Mouse (Mus musculus) embryo, embryonic 10.5 days (tissue): ENCODE data around the gene Rps17.
A peak's percentile ranks its signal among the peaks of the same experiment; 100 is the strongest.

Experiments
- DNase-seq: peaks from one replicate; pipeline ENCODE4 v3.0.0-alpha.2; 2015; ENCODE audit warnings: low spot score

The Rps17 gene

GRCm38 (mm10) chr7:81344544-81345446 lies at the start of gene Rps17:
TSS of gene Rps17 (minus strand) at chr7:81345254.
- DNase-seq: peak; percentile 95

DNA sequence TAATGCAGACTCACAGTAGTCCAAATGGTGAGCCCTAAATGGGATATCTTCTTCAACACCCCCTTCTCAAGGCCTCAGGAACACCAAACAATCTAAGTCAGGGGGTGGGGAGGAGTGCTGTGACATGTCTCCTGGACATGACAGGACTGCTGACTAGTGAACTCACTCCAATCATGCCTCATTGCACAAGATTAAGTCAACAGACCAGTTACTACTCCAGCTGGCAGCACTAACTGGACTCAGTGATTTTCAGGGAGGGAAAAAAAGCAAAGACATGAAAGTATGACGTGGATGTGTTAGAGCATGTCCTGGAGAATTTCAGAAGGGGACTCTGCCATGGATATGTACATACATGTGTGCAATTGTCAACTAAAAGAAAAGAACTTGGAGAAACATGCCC lies 34.3 kb upstream of the Rps17 start:
- no peak for DNase-seq

- peak; percentile 71 for DNase-seq
Observed at GRCm38 (mm10) chr7:81372337-81372920, 27.4 kb upstream of the Rps17 start.

DNA sequence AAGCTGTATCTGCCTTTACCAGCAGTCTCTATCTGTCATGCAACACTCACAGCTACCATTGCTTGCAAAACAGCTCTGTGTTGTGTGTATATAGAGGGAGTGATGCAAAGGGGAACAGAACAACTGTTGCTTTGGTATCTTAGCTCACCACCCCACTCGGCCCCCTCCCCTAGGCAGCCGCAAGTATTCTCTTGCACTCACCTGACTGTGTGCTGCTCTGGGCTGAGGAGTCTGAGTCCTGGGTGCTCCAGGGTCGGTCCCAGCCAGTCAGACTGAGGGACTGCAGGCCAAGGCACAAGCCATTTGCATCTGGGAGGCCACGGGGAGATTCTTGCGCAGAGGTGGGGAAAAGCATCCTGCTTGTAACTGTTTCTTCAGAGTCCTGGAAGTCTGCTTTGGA lies 26.8 kb upstream of the Rps17 start:
- no peak for DNase-seq

GRCm38 (mm10) chr7:81369724-81370123 lies 24.7 kb upstream of the Rps17 start:
- DNase-seq: no peak

DNA sequence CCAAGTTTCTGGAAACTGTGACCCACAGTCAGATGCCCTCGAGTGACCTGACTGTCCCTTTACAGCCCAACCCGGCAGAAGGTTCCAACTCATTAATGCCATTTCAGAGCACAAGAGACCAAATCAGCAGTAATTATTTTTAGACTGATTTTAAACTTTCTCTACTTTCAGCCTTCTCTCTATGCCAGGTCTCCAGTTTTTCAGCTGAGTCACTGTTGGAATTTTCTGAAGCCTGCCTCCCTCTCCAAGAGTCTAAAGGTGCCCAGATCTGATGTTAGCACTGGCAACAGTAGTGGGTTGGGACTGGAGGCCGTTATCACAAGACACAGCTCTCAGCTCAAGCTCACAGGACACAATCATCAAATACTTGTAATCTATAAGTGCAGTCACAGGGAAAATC lies 22.9 kb upstream of the Rps17 start:
- DNase-seq: no peak

DNA sequence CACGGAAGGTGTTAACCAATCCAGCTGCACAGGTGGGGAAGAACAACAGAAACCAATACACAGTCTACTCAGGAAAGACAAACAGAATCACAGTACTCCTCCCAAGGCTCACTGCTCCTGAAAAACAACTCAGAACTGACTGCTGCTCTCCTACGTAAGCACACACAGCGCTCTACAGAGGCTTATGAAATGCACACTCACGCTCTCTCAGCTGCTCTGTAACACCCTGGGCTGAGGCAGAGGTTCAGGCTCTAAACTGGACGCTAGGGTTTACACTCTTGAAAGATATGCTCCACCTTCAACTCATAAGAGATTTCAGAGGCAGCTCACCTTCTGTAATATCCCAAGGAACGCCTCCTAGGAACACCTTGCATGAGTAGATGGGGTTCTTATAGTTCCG lies 11.9 kb upstream of the Rps17 start:
- DNase-seq: no peak

GRCm38 (mm10) chr7:81356360-81356759 lies 11.3 kb upstream of the Rps17 start:
- no peak for DNase-seq

DNA sequence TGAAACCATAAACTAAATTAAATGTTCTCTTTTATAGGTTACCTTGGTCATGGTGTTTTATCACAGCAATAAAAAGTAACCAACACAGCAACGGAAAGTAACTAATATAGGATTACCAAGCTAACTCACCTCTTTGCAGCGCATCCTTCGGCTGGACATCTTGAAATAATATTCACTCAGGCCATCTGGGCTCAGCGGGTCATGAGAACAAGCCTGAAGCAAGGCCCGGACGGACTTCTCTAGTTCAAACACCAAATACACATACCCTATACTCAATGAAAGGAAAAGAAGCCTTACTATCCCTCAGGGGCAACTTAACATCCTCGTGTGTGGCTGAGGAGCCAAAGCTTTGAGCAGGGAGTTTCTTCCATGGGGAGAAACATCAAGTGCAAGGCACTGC lies 10.7 kb upstream of the Rps17 start:
- DNase-seq: no peak

DNA sequence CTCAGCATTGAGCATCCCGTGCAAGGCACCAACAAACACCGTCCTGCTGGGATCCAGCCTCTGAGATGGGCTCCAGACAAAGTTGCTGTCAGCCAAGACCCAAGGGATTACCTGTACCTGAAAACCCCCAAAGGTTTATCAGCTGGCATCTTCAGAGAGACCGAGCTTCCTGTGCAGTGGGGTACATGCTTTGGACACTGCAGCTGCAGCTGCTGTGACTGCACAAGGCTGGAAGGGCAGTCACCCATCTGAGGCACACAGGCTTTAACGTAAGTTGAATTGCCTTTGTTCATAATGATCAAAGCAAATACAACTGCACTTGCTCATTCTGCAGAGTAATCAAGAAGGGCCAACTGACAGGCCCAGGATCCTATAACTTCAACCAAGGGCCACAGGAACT lies 6.8 kb upstream of the Rps17 start:
- DNase-seq: no peak

- DNase-seq: no peak
Observed at GRCm38 (mm10) chr7:81348206-81348605, 3.2 kb upstream of the Rps17 start.

DNA sequence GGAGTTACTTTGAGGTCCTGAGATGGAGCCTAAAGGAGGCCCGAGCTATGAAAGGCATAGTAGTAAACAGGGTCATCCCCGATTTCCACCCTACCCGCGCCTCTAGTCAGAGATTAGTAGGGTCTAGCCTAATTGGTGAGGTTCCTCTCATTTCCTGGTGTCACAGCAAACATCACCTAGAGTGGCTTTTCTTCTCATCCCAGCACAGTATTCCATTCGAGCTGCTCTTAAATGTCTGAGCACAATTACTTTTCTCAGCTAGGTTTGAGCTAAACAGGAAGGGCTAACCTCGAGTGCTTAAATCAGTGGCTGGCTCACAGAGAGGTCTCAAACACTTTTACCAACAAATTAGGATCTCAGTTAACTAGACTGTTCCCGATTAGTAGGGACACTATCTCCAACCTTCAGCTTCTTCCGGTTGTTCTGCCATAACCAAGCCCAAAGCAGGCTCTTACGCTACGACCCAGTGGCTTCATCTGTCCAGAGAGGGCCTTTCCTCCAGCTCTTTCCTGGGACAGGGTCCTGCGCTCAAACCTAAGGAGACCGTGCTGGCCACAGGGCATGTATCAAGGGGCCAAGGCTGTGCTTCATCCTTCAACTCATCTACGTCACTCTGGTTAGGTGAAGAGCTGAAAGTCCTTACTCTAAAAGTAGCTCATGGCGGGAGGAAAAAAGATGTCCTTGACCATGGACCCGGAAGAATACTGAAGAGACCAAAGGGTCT lies 555 bp upstream of the Rps17 start:
- DNase-seq: no peak

- DNase-seq: no peak
Observed at GRCm38 (mm10) chr7:81343831-81344230, 1.2 kb downstream of the Rps17 start.

DNA sequence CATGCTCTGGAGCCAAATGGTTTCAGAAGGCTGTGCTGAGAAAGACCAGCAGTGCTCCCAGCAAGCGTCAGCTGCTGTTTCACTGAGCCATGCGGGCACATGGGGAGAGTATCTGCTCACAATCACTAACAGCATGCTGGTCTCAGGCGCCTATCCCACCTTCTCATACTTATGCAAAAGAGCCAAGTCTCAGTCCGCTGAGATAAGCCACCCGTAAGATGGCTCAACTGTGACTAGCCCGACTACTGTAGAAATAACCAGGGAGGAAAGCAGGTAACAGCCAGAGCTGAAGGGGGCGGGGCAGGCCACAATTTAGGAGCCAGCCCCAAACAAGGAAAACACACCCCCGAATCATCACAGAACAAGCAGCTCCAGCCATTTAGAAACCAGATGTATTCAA lies 1.7 kb downstream of the Rps17 start:
- DNase-seq: no peak

GRCm38 (mm10) chr7:81342356-81343094 lies 2.5 kb downstream of the Rps17 start:
- DNase-seq: no peak

DNA sequence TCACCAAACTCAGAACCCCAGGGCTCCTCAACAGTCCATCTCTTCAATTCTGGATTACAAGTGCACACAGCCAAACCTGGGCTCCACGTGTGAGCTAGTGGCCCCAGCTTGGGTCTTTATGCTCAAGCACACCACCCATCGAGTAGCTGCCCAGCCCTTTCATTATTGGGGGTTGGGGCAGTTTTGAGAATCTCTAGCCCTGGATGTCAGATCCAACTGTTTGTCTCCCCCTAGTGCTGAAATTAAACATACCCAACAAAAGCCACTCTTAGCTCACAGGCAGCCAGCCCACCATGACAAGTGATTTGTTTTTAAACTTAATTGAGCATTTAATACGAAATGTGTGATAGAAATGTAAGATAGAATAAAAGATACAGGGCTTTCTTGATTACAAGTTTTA lies 3.5 kb downstream of the Rps17 start:
- peak; percentile 59 for DNase-seq

DNA sequence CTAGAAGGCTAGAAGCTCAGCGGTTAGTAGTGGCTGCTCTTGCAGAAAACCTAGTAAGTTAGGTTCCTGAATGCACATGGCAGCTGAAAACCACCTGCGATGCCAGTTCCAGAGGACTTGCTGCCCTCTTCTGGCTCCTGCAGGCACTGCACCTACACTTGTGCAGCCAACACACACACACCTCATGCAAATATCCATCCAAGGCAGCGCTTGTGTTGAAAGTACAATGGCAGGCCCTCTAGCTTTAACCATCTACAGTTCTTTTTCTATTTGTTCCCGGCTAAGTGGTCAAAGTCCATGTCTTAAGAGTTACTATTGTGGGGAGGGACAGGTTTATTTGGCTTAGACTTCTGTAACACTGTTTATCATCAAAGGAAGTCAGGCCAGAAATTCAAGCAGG lies 5.3 kb downstream of the Rps17 start:
- peak; percentile 77 for DNase-seq

DNA sequence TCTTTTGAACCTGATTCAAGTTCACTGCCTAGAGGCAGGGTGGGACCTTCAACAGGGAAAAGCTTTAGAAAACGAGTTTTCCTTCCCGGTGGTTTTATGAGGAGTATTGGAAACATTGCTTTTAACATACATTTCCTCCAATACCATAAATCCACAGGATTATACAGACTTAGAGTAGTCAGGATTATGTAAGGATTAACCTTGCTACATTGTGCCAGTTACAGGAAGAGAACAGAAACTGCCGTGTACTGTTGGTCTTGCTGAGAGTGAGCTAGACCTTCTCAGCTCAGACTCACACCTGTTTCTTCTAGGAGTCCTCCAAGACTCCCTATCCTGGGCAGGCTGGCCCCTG lies 6.6 kb downstream of the Rps17 start:
- no peak for DNase-seq

DNA sequence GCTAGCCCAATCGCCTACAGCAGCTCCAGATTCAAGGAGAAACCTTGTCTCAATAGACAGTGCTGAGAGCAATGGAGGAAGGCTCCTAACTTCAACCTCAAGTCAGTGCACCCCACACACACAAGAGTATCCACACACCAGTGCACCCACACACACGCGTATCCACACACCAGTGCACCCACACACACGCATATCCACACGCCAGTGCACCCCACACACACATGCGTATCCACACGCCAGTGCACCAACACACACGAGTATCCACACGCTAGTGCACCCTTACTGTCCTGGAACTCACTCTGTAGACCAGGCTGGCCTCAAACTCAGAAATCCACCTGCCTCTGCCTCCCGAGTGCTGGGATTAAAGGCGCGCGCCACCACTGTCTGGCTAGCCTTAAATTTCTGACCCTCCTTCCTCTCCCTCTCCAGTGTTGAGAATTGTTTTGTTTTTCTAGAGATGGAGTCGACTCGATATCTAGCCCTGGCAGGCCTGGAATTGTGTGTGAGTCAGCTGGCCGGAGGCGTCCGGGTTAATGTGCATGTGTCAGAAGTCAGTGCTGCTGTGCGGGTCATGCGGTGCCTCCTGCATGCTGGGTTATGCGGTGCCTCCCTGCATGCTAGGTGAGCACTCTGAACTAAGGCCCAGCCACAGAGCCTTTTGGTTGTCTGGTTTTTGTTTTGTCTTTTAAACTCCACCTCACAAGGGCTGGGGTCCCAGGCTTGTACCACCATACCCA lies 7.1 kb downstream of the Rps17 start:
- no peak for DNase-seq

DNA sequence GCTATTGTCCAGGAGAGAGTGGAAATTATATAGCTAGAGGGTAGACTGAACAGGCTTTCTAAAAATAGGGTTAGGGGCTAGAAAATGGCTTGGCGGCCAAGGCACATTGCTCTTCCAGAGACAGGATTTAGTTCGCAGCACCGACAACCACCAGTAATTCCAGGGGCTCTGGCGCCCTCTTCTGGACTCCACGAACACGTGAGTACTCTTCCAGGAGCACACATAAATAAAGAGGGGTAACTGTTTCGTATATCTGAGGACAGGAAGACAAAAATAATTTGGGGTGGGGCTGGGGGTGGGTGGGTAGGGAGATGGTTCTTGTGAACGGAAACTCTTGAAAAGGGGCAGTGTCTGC lies 8.6 kb downstream of the Rps17 start:
- peak; percentile 88 for DNase-seq

DNA sequence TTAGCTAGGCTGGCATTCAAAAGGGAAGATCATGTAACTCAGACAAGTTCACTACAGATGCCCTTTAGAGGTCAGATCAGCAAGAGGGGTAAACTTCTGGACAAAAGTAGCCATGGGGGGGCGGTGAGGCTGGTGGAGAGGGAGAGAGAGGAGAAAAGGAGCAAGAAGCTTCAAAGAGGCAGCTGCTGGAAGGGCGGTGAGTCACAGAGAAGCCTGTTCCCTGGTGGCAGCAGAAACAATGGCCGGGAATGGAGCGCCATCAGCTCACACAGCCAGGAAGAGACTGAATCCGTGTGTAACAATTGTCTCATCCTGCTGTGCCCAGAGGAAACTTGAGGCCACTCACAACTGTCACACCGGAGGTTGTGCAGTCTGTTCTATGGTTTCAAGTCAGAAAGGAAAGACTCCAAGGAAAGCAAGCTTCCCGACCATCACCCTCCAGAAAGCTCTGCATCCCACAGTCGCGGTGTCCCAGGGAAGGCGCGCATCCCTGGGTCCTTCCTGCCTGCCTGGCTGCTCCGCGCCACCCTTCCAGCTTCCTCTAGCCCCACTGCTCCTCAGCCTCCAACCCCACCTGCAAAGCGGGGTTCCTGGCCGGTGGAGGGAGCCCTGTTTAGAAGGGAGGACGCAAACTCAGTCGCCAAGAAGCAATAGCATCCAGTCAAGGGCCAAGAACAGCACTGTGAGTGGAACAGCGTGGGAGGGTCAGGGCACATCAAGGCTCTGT lies 9.2 kb downstream of the Rps17 start:
- peak; percentile 71 for DNase-seq
